Mouse (Mus musculus): ENCODE measurements at regions not wholly inside any gene's neighbourhood (a gene's known extent, or its start where the extent isn't known, plus 50 kb on each side); places are given as distances from the start of the nearest gene placed in this dataset.

GRCm38 (mm10) chr9:115559521-115559920 is 249.3 kb upstream of the Stt3b start:
- no peak for TF ChIP-seq POLR2A (IDR thresholded peaks at IDR 0.05; ENCODE audit: low read depth, low read length)
- no peak for TF ChIP-seq CTCF (conservative IDR thresholded peaks at IDR 0.05; ENCODE audit: insufficient read depth, insufficient read length, low read depth, low read length)
